Mouse (Mus musculus) midbrain, embryonic 13.5 days (tissue): ENCODE results near the gene Grik4. TPM values are rescaled to one million over a fixed set of nuclear protein-coding genes. Genes with fewer than 3 reads are reported as not detected.

Experiments used
- ATAC-seq: fragments of 200-750 bp; cut with Nextera tagmentation; 2 replicates; pipeline ENCODE4 v1.8.0; 2017; ENCODE audit warnings: mild to moderate bottlenecking, moderate TSS enrichment, moderate library complexity
- H3K27ac ChIP-seq: fragments of 300-500 bp; sonication (generic); 2 replicates; pipeline ENCODE4 v1.5.1; 2015; ENCODE audit warnings: inconsistent platforms, mild to moderate bottlenecking, moderate library complexity
- H3K27me3 ChIP-seq: fragments of 300-500 bp; sonication (generic); 2 replicates; pipeline ENCODE4 v1.6.1; 2015; ENCODE audit warnings: mild to moderate bottlenecking, inconsistent platforms
- H3K36me3 ChIP-seq: fragments of 300-500 bp; sonication (generic); 2 replicates; pipeline ENCODE4 v1.6.1; 2015; ENCODE audit warnings: mild to moderate bottlenecking, inconsistent platforms
- H3K4me1 ChIP-seq: fragments of 300-500 bp; sonication (generic); replicated peaks from 2 replicates; pipeline ENCODE4 v1.6.1; 2015; ENCODE audit warnings: inconsistent platforms
- H3K4me2 ChIP-seq: fragments of 300-500 bp; sonication (generic); replicated peaks from 2 replicates; pipeline ENCODE4 v1.6.1; 2015; ENCODE audit warnings: moderate library complexity, mild to moderate bottlenecking, inconsistent platforms
- H3K4me3 ChIP-seq: fragments of 300-500 bp; sonication (generic); replicated peaks from 2 replicates; pipeline ENCODE4 v1.5.1; 2015; ENCODE audit warnings: mild to moderate bottlenecking, inconsistent platforms
- H3K9ac ChIP-seq: fragments of 300-500 bp; sonication (generic); replicated peaks from 2 replicates; pipeline ENCODE4 v1.6.1; 2015; ENCODE audit warnings: mild to moderate bottlenecking, inconsistent platforms
- H3K9me3 ChIP-seq: fragments of 300-500 bp; sonication (generic); 2 replicates; pipeline ENCODE4 v1.6.1; 2016; ENCODE audit warnings: mild to moderate bottlenecking, inconsistent platforms
- WGBS: fragments of 180-500 bp; shearing (Covaris S2); methylation state at CpG from one replicate; pipeline ENCODE4 v1.1.7; 2015; 5-methylcytosine and 5-hydroxymethylcytosine counted together
- polyA plus RNA-seq: library from polyadenylated mRNA; unstranded; fragments of >200 nt; fragmentation: Nextera tagmentation; extraction: Ambion mirVana; gene quantifications from 2 replicates; pipeline ENCODE4 v1.2.1, GENCODE M21; 2015

Grik4 gene
- polyA plus RNA-seq, 1 experiment from 2014 or later, result 6.8 TPM

DNA sequence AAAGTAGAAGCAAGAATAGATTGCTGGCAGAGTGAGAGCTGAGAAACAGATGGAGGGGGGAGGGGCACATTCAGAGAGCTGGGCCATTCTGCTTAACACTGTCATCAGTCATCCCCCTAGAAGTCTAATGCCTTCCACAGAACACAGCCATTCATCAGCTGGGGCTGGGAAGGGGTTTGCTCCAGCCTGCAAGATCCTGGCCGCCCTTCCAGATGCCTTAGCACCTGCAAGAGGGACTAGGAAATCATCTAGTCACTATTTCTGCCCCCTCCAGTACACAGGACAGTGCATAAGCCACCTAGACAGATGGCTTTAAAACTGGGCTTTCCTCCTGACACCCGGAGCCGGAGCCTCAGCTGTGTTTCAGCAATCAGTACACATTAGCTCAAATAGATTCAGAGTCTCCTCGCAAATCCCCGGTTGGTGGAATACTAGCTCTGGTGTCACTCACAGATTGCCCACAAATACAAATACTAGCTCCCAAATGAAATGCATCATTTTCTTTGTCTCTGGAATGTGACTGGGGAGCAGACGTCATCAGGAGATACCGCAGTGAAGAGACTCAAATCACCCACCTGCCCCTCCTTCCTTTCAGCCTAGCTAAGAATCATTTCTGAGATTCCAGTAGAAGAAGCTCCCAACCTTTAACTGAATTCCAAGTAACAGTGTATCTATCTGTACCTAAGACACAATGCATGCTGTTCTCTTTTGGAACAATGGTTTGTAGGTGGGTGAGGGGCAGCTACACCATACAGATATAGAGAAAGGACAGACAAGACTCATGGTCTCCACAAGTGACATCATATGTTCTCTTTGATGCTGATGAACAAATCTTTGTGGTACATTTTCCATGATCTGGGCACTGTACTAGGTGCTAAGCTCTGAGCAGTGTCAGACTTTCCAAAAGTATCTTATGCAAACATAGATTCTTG lies 413.8 kb downstream of the Grik4 start:
- no peak overlapping the region for H3K9ac ChIP-seq
- H3K4me1 ChIP-seq, result peaks cover 32% of the 10 kb centered on the region
- 60% methylated on average over 7 of the region's 7 CpGs for WGBS
- no peaks in the 10 kb centered on the region for H3K36me3 ChIP-seq
- H3K27me3 ChIP-seq, result peaks cover 11% of the 10 kb centered on the region; the same call in 1 of the 2 replicates
- H3K4me2 ChIP-seq, result no peak overlapping the region
- ATAC-seq, result peak; percentile 66
- H3K9me3 ChIP-seq, result no peaks in the 10 kb centered on the region
- H3K27ac ChIP-seq, result peak overlapping the region; percentile 76
- H3K4me3 ChIP-seq, result no peak overlapping the region

DNA sequence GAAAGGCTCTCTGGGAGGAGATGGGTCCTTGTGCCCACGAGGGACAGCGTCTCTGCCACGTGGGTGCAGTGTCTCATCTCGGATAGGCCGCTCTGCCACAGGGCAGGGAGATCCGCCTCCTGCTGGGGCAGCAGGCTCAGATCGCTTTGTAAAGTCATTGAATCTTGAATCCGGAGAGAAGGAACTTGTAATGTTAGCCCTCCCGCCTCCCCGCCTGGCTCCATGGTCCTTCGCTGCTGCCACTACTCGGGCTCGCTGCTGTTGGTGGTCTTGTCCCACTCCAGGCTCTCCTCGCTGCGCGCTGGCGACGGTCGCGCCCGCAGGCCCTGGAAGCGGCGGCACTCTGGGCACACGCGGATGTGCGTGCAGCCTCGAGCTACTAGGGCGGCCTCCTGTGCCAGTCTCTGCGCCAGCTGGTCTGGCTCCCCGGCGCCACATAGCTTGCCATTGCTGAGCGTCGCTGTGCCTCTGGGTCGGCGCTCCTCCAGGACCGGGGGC lies 423.7 kb downstream of the Grik4 start:
- WGBS, result 2% methylated on average over 36 of the region's 36 CpGs
- Histone ChIP-seq H3K27ac (no peak overlapping the region), H3K4me3 (peak overlapping the region; percentile 40), H3K9me3 (no peaks in the 10 kb centered on the region), H3K9ac (peak overlapping the region; percentile 62), H3K27me3 (peaks cover 39% of the 10 kb centered on the region), H3K36me3 (no peaks in the 10 kb centered on the region), H3K4me2 (peak overlapping the region; percentile 73), H3K4me1 (peaks cover 10% of the 10 kb centered on the region)
- peak; percentile 79 for ATAC-seq

DNA sequence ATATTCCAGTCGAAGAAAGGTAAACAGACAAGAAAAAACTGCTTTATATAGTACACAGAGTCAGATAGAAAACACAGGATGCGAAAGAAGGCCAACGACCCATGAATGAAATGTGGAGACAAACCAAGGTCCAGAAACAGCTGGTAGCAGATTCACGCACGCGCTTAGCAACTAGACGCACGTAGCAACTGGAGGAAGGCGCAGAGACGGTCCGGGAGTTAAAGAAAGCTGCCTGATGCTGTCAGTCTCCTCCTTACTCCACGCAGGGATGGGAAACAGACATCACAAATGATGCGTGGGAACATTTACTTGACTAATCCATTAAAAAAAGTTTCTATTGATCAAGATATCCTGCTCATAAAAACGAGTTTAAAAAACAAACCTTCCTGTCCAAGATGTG lies 426.1 kb downstream of the Grik4 start:
- Histone ChIP-seq H3K27ac (no peak overlapping the region), H3K36me3 (no peaks in the 10 kb centered on the region), H3K9ac (no peak overlapping the region), H3K27me3 (peaks cover 37% of the 10 kb centered on the region), H3K4me3 (no peak overlapping the region), H3K4me1 (peaks cover 21% of the 10 kb centered on the region), H3K4me2 (no peak overlapping the region), H3K9me3 (no peaks in the 10 kb centered on the region)
- 69% methylated on average over 14 of the region's 14 CpGs for WGBS
- ATAC-seq, result no peak

DNA sequence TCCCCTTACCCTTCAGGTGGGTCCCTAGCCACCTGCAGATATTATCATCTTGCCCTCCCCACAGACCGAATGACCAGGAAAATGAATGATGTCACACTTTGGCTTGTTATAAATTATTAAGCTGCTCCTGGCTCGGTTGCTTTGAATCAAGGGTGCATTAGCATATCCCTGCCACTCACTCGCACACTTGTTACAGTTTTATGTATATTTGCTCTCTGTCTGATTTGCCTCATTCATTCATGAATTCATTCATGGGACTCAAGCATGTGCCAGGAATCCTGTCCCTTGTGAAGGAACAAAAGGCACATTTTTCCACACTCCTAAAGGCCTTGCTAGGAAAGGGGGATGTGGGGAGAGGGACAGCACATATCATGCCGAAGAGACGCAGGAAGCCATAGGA lies 431.1 kb downstream of the Grik4 start:
- 24% methylated on average over 5 of the region's 5 CpGs for WGBS
- Histone ChIP-seq H3K9ac (no peak overlapping the region), H3K4me2 (no peak overlapping the region), H3K27ac (no peak overlapping the region), H3K27me3 (0 out of 2 replicates have a peak, but pooled peaks cover 11% of the 10 kb centered on the region), H3K9me3 (no peaks in the 10 kb centered on the region), H3K4me1 (peaks cover 16% of the 10 kb centered on the region), H3K36me3 (no peaks in the 10 kb centered on the region), H3K4me3 (no peak overlapping the region)
- peak; percentile 34; the same call in 1 of the 2 replicates for ATAC-seq

DNA sequence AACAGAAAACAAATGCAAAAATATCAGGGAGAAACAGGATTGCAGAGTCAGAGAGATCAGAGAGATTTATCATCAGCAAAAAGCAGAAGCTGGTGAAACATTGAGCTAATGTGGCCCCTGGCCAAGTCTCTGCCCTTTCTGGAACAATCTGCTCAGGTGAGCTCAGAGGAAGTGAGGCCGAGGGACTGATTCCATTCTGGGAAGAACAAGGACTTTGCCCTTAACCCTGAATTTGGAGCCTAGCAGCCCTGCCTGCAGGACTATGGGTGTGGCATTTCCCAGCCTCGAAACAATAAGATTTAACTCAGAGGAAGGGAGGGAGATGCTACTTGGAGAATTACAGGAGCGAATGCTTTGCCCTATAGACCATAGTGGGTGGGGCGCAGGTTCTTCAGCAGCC lies 432.0 kb downstream of the Grik4 start:
- no peak overlapping the region for H3K9ac ChIP-seq
- H3K27ac ChIP-seq, result no peak overlapping the region
- WGBS, result 77% methylated on average over 4 of the region's 4 CpGs
- H3K9me3 ChIP-seq, result no peaks in the 10 kb centered on the region
- 0 out of 2 replicates have a peak, but pooled peaks cover 11% of the 10 kb centered on the region for H3K27me3 ChIP-seq
- no peak for ATAC-seq
- peaks cover 16% of the 10 kb centered on the region for H3K4me1 ChIP-seq
- H3K4me2 ChIP-seq, result no peak overlapping the region
- no peak overlapping the region for H3K4me3 ChIP-seq
- no peaks in the 10 kb centered on the region for H3K36me3 ChIP-seq

DNA sequence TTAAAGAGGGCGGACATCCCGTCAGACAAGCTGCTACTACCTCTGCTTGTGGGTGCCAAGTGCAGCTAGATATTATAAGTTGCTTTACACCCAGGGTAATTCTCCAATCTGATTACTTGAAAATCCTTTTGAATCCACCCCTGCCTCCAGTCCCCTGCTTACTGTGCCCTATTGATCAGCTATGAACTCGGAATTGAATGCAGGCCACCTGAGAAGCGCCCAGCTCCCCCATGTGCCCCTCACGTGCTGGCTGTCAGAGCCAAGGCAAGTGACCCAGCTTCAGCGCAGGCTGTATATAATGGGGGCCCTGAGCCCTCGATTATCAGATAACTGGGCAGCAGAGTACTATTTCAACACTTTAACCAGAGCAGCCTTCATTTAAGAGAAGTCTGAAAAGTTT lies 436.1 kb downstream of the Grik4 start:
- no peaks in the 10 kb centered on the region for H3K36me3 ChIP-seq
- 75% methylated on average over 7 of the region's 7 CpGs for WGBS
- no peak overlapping the region for H3K4me3 ChIP-seq
- H3K27me3 ChIP-seq, result 0 out of 2 replicates have a peak, but pooled peaks cover 3% of the 10 kb centered on the region
- no peaks in the 10 kb centered on the region for H3K9me3 ChIP-seq
- H3K4me1 ChIP-seq, result peaks cover 7% of the 10 kb centered on the region
- H3K27ac ChIP-seq, result no peak overlapping the region
- no peak overlapping the region for H3K9ac ChIP-seq
- no peak overlapping the region for H3K4me2 ChIP-seq
- no peak for ATAC-seq

DNA sequence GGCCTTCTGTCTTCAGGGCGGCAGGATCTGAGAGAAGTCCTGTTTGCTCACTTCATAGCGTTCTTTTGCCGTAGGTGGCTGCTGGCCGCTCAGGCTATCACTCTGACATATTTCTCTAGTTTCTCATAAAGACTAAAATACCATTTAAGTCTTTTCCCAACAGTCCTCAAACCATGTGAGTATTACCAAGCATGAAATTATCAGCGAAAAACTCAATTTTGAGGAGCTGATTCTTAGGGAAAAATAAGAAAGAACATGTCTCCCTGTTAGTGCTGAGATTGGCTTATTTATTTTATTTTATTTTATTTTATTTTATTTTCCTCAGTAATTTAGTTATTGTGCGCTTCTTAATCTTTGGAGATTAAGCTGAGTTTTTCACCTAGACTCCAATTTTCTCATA lies 436.6 kb downstream of the Grik4 start, which contains the start of gene Tbcel:
Gene Tbcel, minus strand, starts transcription at position 101 of the 400 bp plus-strand sequence.
- H3K4me2 ChIP-seq, result no peak within 1 kb of the TSS
- no peak within 1 kb of the TSS for H3K27ac ChIP-seq
- H3K36me3 ChIP-seq, result no peaks in the 10 kb centered on the region
- H3K4me1 ChIP-seq, result peaks cover 1% of the 10 kb centered on the region; the same call in 1 of the 2 replicates
- no peak within 1 kb of the TSS for H3K4me3 ChIP-seq
- no peak for ATAC-seq
- no peak within 1 kb of the TSS for H3K9ac ChIP-seq
- 0 out of 2 replicates have a peak, but pooled peaks cover 3% of the 10 kb centered on the region for H3K27me3 ChIP-seq
- 90% methylated on average over 6 of the region's 6 CpGs for WGBS
- no peaks in the 10 kb centered on the region for H3K9me3 ChIP-seq

DNA sequence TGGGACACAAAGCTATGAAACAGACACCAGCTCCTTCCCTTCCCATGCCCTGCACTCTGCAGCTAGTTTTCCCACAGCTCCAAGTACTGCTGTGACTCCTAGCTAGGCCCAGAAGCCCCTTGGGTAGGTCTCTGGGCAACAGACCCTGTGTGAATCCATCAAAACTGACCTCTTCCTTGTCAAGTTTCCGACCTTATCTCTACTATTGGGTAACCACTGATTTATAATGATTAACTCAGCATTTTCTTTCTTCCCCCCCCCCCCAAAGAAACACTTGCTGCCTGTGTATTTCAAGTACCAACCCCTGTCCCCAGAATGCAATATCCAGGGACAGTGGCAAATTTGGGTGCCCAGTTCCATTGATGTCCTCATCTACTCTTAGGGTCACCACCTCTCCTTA lies 437.3 kb downstream of the Grik4 start:
- no peaks in the 10 kb centered on the region for H3K27me3 ChIP-seq
- no peak overlapping the region for H3K9ac ChIP-seq
- no peak overlapping the region for H3K4me3 ChIP-seq
- no peaks in the 10 kb centered on the region for H3K9me3 ChIP-seq
- no peaks in the 10 kb centered on the region for H3K36me3 ChIP-seq
- no peaks in the 10 kb centered on the region for H3K4me1 ChIP-seq
- 70% methylated on average over 1 of the region's 1 CpGs for WGBS
- H3K27ac ChIP-seq, result no peak overlapping the region
- ATAC-seq, result no peak
- H3K4me2 ChIP-seq, result no peak overlapping the region

DNA sequence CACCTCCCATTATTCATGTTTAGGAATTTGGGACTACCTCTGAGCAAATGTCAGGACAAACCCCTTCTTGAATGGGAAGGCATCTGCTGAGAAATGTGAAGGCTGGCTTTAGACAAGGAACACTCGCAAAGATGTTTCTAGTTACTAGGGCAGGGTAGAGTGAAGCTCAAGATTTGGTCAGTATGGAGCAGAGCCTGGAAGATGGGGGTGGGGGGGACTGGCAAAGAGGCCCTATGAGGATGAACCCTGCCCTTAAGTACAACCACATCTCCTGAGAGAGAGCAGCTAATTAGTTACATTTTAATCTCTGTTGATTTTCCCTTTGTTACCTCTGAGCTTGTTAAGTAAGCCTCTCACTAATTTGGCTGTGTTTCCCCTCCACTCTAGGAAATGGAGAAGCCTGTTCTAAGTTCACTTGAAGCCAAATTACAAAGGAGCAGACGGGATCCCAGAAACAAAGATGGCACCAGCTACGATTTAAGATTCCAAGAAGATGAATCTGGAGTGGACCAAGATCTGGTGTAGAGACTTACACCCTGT lies 439.3 kb downstream of the Grik4 start:
- H3K4me1 ChIP-seq, result no peaks in the 10 kb centered on the region
- no peak for ATAC-seq
- no peak overlapping the region for H3K9ac ChIP-seq
- WGBS, result 80% methylated on average over 3 of the region's 3 CpGs
- H3K36me3 ChIP-seq, result no peaks in the 10 kb centered on the region
- no peak overlapping the region for H3K27ac ChIP-seq
- H3K4me3 ChIP-seq, result no peak overlapping the region
- no peak overlapping the region for H3K4me2 ChIP-seq
- H3K27me3 ChIP-seq, result no peaks in the 10 kb centered on the region
- H3K9me3 ChIP-seq, result no peaks in the 10 kb centered on the region

DNA sequence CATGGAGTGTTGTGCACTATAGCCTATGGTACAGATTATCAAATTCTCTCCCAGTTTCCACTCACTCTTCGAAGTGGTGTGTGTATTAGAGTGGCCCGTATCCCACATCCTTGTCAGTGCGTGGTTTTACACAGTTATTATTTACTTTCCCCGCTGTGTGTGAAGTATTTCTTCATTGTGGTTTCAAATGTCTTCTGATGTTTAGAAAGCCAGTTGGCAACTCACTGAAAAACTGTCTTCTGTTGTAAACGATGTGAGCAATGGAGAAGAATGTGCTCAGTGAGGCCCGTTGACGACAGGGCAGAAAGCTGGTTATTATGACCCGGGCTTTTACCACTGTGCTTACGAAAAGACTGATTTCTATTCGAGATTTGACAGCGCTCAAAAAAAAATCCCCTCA lies 439.7 kb downstream of the Grik4 start:
- Histone ChIP-seq H3K4me2 (no peak overlapping the region), H3K4me3 (no peak overlapping the region), H3K36me3 (no peaks in the 10 kb centered on the region), H3K4me1 (no peaks in the 10 kb centered on the region), H3K27ac (no peak overlapping the region), H3K27me3 (no peaks in the 10 kb centered on the region), H3K9ac (no peak overlapping the region), H3K9me3 (no peaks in the 10 kb centered on the region)
- ATAC-seq, result no peak
- 66% methylated on average over 11 of the region's 11 CpGs for WGBS

DNA sequence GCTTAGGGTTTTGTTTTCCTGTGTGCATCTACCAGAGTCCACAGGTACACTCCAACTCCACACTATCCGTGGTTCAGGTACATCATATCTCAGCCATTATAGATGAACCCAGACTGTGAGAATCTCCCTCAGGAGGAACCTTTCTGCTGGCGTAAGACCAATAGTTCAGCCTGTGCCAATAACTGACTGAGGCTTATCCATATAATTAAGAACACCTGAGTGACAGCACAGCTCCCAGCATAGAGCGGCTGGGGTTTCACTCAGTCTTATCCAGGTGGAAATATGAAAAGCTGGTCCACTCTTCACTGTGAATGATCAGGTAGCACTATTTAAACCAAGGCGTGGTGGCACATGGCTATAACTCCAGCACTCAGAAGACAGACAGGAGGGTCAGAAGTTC lies 440.6 kb downstream of the Grik4 start:
- H3K4me2 ChIP-seq, result no peak overlapping the region
- H3K4me3 ChIP-seq, result no peak overlapping the region
- H3K9me3 ChIP-seq, result no peaks in the 10 kb centered on the region
- no peaks in the 10 kb centered on the region for H3K4me1 ChIP-seq
- no peak overlapping the region for H3K9ac ChIP-seq
- no peaks in the 10 kb centered on the region for H3K27me3 ChIP-seq
- H3K36me3 ChIP-seq, result no peaks in the 10 kb centered on the region
- 85% methylated on average over 4 of the region's 4 CpGs for WGBS
- H3K27ac ChIP-seq, result no peak overlapping the region
- ATAC-seq, result no peak

DNA sequence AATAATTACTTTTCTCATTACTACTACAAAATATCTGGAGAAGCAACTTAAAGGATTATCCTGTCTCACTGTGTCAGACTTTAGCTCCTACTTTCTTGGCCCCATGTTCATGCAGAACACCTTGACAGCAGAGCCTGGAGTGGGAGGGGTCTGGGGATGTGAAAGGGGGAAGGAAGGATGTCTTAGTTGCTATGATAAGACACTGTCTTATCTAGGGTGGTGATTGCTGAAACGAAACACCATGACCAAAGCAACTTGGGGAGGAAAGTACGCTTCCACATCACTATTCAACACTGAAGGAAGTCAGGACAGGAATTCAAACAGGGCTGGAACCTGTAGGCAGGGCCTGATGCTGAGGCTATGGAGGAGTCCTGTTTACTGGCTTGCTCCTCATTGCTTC lies 448.0 kb downstream of the Grik4 start:
- 88% methylated on average over 2 of the region's 2 CpGs for WGBS
- no peak overlapping the region for H3K4me3 ChIP-seq
- no peaks in the 10 kb centered on the region for H3K27me3 ChIP-seq
- no peak overlapping the region for H3K9ac ChIP-seq
- H3K9me3 ChIP-seq, result no peaks in the 10 kb centered on the region
- no peak for ATAC-seq
- no peaks in the 10 kb centered on the region for H3K36me3 ChIP-seq
- H3K4me1 ChIP-seq, result no peaks in the 10 kb centered on the region
- H3K4me2 ChIP-seq, result no peak overlapping the region
- H3K27ac ChIP-seq, result no peak overlapping the region
